Mouse (Mus musculus) liver, embryonic 14.5 days (tissue): Measurements from ENCODE around the gene Scg2.

ENCODE experiments used
- CTCF ChIP-seq: IDR thresholded peaks from 2 replicates; pipeline ENCODE4 v1.5.1; 2016; ENCODE audit warnings: antibody characterized with exemption, low read depth, control low read depth
- EP300 ChIP-seq: IDR thresholded peaks from 2 replicates; pipeline ENCODE4 v1.6.1; 2016; ENCODE audit warnings: antibody characterized with exemption, low read depth

GRCm38 (mm10) chr1:79406337-79406942 lies 33.5 kb downstream of the Scg2 start:
- no peak for TF ChIP-seq CTCF
- no peak for TF ChIP-seq EP300
